Mouse (Mus musculus): Measurements from ENCODE around the gene Hspd1.
"Not testable (repeated sequence)": the region's sequence is repeated elsewhere in the genome, so short reads cannot be mapped to it uniquely, and the experiment has no call there.

Hspd1 gene

DNA sequence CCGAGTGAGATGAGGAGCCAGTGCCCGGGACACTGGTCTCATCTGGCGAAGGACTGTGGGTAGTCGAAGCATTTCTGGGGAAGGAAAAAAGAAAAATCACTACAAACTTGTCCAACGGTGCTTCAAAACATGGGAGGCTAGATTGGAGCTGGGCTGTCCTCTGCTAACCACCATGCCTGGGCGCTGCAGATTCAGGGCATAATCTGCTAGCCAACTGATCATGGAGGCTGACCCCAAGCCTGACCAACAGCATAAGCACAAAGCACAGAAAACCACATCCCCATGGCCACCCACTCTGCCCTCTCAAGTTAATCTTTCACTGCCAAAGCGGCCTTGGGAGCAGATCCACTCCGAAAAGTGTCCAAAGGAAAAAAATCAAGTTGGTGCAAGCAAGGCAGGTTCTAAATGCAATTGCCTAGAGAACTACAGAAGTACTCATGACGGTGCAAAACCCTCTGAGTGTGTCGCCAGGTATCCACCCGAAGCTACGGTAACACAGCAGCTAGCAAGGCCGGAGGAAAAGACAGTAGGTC lies 1.1 kb downstream of the Hspd1 start:
- peak; percentile 11 to 20 for DNase-seq

DNA sequence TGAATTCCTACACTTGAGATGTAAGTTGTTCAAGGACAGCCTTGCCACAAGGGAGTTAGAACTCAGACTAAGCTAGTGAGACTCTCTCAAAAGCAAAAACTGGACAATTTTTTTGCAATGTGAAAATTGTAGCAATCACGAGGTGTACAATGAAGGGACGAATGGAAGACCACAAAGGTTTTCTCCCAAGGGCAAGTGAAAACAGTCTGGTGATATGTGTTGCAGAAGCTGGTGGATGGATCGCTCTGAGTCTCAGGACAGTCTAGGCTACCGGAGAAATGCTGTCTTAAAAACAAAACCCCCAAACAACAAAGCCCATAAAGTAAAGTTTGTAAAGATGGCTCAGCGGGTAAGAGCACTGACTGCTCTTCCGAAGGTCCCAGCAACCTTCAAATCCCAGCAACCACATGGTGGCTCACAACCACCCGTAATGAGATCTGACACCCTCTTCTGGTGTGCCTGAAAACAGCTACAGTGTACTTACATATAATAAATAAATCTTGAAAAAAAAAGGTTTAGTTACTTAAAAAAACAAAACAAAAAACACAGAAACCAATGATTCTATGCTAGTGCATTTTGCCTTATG lies 2.2 kb downstream of the Hspd1 start:
- no peak for DNase-seq

DNA sequence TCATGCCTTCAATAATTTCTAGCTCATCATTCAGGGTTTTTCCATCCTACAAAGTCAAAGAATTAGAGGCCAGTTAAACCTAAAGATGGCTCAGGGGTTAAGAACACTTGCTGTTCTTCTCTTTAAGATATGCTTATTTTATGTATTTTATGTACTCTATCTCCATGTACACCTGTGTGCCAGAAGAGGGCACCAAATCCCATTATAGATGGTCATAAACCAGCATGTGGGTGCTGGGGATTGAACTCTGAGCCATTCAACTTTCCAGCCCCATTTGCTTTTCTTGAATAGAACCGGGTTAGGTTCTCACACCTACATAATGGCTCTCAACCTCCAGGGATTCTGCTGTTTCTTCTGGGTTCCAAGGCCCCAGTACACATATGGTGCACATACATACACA lies 5.9 kb downstream of the Hspd1 start:
- no peak for DNase-seq

DNA sequence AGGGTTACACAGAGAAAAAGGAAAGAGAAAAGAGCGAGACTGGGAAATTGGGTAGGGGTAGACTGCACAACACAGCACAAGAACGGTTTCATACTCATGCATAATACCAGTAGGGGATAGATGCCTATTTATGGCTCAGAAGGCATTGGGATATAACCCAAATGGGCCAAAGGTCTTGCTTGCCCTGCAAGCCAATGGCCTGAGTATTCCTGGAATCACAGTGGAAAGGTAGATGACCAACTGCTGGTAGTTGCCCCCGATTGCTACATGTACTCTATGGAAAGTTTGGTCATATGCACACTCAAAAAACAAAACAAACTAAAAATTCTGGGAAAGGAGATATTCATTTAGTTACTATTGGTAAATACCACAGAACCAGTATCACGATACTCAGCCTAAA lies 8.4 kb downstream of the Hspd1 start:
- no peak for DNase-seq

DNA sequence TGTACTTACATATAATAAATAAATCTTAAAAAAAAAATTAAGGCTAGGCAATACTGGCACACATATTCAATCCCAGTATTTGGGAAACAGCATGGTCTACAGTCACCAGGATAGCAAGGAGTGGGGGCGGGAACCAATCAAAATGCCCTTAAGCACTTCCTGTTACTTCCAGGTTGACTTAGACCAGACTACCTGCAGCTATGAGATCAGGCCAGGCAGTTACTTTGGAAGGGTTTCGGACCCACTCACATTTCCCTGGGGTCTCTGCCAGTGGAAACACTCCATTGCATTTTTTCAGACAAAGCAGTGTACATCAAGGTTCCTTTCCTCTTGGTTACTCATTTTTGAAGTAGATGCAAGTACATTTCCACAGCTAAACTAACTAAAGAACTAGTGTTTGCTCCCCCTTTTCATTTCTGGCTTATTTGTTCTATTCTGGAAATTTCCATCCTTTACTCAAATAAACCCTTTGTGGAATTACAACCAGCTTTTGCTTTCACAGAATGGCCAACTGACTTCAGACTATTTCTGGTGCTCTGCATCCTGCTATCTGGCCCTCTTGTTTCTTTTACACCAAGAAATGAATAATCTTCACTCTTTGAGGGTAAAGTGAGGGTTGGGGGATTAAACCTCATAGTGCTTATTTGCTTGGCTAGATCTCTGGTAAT lies 11.1 kb downstream of the Hspd1 start:
- no peak for DNase-seq

DNA sequence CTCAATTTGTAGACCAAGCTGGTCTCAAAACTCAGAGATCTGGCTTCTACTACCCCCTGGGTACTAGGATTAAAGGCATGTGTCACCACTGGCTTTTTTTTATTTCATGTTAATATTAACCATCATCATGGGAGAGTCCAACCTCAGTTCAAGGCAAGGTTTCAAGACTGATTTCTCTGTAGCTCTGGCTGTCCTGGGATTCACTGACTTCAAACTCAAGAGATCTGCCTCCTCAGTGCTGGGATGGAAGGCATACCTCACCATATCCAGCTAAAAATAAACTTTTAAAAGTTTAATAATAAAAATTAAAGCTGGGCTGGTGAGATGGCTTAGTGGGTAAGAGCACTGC lies 11.7 kb downstream of the Hspd1 start:
- no peak for DNase-seq

DNA sequence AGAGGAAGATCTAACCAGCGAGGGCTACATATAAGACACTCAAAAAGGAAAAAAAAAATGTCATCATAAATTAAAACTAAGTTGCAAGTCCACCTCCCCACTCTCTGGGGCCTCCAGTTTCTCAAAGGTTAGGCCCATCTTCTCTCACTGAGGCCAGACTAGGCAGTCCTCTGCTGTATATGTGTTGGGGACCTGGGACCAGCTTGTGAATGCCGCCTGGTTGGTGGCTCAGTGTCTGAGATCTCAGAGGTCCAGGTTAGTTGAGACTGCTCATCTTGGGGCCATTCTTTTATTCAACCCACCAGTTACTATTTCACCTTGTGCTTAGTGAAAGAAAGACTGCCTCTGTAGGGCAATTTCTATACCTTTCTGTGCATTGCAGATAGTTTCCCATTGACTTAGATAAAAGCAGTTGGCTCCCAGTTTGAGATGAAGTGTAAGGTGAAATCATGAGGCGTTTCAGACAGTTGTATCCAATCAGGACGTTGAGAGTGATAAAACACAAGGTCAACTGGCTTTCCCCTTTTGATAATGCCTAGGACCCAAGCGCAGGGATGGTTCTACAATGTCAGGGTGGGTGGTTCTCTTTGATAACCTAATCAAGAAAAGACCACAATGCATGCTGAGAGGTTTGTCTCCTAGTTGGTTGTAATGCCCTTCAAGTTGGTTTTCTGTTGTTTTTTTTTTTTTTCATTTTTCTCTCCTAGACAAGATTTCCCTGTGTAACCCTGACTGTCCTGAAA lies 12.2 kb downstream of the Hspd1 start:
- DNase-seq = no peak

DNA sequence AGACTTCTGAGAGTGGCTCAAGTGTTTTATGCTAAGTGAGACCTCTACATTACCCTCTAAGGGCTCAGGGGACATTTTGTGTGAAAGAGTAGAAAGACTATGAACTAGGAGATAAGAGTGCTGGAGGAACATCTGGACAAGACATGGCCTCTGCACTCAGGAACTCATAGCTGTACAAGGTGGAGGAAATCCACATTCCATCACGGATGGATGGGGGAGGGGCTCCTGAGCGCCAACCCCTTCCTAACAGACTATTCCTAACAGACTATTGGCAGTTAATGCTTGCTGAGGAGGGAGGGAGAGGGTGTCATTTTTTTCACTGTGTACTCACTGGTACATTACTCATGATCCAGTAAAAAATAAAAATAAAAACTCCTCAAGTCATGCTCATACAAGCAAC lies 13.3 kb downstream of the Hspd1 start:
- DNase-seq = no peak

DNA sequence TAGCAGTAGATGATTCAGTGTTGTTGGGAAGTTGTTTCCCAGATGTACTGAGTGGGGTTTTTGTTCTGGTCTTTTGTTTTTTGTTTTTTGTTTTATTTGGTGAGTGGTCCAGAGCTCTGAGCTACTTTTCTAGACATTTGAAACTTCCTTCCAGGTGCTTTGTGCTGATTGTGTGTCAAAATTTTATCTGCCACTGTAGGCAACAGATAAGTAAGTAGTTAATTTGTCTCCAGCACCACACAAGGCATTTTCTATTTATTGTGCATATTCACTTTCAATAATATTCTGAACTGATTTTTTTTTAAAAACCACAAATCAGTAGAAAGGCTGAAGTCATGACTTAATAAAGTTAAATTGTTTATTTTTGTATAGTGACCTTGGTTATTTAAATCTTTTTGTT lies 15.7 kb downstream of the Hspd1 start:
- not testable (repeated sequence) for DNase-seq

DNA sequence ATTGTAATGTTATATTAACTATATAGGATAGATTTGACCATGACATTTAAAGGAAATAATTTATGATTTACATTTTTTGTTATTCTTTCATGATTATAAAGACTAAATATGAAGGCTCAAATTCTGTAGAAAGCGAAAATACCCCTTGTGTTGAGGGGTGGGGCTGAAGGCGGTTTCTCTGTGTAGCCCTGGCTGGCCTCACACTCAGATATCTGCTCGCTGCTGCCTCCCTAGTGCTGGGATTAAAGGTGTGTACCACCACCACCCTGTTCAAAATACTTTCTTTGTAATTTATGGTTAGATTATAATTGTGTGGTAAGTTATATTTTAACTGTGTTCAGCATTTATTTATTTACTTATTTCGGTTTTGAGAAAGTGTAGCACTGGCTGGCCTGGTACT lies 26.3 kb downstream of the Hspd1 start:
- DNase-seq = no peak

DNA sequence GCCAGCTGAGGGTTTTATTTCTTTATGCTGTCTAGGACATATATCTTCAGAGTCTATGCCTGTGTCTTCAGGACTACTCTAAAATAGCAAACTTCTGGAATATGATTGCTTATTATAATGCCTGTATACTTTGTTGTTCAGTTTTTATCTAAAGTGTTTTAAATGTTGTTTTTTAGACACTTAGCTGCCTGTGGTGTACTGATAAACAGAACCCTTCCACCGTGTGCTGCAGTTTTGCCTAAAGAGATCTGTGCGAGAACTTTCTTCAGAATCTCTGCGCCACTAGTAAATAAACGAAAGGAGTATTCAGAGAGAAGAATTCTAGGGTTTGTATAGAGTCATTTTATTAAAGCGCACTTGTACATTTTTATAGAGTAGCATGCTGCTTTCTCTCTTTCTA lies 26.9 kb downstream of the Hspd1 start:
- DNase-seq = no peak

DNA sequence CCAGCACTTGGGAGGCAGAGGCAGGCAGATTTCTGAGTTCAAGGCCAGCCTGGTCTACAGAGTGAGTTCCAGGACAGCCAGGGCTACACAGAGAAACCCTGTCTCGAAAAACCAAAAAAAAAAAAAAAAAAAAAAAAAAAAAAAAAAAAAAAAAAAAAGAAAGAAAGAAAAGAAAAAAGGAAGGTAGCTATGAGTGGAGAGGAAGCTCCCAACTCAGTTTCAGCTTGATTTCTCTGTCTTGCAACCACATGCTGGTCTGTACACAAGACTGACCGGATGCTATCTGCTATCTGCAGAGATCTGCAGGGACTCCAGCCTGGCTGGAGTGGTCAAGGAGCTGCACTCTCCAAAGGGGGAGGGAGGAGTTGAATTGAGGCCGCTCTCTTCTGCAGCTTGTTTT lies 29.7 kb downstream of the Hspd1 start:
- DNase-seq = not testable (repeated sequence)

DNA sequence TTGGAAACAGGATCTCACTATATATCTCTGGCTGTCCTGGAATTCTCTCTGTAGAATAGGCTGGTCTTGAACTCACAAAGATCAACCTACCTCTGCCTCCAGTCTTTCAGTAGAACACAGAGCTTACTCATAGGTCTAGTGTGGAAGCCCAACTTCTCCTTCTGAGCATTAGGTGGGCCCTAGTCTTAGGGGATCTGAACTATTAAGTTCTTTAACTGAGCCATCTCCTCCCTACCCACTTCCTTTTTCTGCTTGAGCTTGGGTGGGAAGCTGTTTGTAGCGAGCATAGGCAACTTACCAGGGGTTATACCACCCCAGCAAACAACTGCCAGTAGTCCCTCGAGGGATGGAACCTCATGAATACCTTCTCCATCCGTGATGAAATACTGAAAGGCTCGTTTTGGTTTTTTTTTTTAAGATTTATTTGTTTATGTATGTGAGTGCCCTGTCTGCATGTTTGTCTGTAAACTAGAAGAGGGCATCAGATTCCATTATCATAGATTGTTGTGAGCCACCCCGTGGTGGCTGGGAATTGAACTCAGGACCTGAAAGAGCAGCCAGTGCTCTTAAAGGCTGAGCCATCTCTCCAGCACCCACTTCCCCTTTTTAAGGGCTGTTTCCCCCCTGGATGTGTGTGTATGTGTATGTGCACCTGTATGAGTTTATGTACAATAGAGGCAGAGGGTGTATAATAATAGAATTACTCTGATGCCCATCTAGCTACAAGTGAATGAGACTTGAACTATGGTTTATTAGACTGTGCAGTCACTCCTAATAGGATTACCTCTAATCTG lies 32.5 kb downstream of the Hspd1 start:
- no peak for DNase-seq

DNA sequence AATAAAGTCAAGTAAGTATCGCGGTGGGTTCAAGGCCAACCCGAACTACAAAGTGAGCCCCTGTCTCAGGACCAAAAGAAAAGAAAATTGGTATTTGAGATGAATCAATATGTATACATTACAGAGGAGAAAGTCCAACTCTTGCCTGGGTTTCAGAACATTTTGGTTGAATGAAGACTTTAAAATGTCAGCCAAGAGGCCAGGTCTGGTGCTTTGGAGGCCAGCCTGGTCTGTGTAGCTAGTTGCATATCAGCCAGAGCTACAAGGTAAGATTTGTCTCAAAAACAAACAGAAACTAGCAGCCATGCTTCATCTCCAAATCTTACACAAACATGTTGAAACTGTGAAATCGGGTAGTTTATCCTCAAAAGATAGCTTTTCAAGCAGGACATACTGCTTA lies 34.4 kb downstream of the Hspd1 start:
- no peak for DNase-seq

DNA sequence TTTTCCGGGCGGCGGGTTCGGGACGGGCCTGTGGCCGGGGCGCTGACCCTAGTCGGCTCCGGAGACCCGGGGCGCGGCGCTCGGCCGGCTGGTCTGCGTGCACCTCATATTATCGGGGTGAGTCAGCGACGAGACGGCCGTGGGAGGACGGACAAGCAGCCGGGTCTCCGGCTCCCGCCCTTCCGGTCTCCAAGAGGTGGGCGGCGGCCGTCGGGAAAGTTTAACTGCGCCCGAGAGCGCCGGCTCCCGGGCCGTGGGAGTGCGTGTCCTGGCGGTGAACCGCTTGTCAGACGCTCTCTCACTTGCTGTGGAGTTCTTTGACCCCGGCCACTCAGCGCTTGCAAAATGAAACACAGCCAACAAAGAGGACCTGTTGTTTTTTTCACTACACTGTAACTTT lies 35.0 kb downstream of the Hspd1 start:
- DNase-seq = no peak

DNA sequence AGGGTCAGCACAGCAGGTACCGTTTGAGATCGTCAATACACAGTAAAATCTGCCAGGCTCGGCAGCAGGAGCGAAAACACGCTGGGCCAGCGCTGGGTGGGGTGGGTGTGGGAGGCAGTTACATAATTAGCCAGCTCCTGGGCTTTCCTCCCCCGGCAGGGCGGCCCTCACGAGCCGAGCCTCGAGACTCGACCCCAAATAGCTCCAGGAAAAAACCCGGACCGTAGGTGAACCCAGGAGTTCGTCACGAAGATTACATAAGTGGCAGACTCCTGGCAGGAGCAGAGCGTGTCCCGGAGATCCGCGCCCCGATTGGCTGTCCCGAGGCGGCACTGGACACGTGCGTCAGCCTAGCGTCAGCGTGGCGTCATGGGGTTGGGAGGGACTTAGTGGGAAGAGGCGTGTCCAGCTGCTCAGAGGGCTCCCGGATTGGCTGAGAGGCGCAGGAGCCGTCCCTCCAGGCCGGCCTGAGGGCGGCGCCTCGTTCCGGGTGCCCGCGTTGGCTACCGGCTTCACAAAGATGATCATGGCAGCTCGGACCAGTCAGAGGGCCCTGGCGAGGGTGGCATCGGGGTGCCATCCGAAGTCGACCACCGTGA lies 35.6 kb downstream of the Hspd1 start, which contains the start of gene Coq10b:
Coq10b (plus strand) TSS at position 416 of the 599 bp plus-strand sequence.
- peak; percentile 98 to 99 for DNase-seq

DNA sequence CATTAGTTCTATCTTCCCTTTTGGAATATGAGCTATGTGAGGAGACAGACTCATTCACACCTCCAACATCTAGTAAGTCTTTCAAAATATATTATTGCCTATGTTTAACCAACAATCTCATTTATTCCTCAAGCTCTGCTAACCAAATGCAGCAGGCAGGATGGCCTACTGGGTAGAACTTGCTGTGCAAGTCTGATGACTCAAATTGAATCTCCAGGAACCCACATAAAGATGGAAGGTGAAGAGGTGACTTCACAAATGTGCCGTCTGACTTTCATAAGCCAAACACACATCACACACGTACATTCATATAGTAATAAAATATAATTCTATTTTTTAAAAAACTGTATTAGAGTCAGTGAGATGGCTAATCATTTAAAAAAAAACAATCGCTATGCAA lies 36.4 kb downstream of the Hspd1 start:
- no peak for DNase-seq

DNA sequence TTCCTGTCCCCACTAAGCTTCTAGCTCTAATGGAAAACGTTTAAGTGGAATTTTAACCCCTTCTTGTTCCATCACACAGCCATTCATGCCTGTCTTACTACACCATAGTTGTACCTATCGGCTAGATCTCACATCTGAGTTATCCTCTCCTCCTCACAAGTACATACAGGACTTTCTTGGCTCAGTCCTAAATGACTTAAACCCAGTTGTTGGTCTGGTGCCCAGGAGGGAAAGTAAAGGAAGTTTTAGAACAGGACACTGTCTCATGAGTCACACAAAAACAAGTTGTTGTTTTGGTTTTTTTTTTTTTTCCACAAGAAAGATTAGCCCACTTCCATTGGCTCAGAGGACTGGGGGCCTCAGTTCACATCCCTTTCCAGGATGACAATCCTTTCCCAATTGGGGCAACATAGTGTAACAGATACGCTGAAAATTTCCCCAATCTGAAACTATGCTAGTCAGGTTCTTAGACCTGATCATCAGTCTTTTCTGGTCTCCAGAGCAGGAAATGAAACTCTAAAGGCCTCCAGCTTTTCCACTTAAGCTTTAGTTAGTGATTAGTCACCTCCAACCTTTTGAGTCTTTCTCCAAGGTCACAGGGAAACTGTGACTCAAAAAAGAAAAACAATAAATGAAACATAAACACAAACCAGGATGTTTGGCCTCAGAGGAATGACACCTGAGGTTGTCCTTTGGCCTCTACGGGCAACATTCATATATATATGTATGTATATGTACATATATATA lies 39.0 kb downstream of the Hspd1 start:
- no peak for DNase-seq

DNA sequence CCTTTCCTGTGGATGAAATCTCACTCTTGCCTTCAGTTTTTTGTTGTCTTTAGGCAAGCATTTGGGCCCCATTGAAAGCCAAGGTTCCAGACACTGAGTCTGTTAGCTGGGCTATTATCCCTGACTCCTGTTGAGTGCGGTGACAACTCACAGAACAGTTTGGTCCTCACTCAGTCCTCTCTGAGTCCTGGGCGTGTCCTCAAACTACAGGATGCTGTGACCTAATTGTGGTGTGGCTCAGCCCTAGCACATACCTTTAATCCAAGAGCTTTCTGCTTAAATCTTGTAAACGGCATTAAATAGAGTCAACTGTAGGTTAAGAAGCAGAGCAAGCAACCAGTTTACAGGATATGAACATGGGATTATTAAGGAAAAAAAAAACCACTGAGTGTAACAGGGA lies 44.9 kb downstream of the Hspd1 start:
- no peak for DNase-seq

DNA sequence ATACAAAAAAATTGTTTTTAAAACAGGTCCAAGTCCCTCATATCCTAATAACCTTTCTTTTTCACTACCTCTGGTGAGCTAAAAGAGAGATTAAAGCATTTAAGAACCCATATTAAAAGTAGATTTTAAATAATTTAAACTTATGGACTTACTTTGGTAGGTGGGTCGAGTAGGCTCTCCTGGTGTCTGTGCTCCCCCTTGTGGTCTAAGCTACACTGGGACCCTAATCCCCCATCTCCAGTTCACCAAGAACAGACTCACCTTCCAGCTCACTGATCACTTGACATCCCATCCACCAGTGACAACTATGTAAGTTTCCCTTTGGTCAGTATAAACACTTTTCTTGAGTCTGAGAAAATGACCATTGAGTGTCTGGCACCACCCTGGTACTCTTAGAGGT lies 45.8 kb downstream of the Hspd1 start:
- no peak for DNase-seq

DNA sequence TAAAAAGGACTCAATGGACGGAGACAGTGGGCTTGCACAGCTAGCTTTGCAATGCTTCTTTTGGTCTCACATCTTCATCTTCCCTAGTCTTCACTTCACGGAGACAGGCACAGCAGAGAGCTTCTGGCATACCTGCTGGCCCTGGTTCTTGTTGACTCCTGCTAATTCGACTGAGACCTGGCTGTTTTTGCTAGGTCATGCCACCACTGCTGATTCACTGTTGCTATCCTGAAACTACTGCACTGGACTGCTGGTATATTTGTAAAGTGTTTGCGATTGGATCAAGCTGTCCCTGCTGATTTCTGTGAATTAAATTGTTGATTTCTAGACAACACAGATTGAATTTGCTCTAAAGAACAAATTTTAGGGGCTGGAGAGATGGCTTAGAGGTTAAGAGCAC lies 46.4 kb downstream of the Hspd1 start:
- no peak for DNase-seq

DNA sequence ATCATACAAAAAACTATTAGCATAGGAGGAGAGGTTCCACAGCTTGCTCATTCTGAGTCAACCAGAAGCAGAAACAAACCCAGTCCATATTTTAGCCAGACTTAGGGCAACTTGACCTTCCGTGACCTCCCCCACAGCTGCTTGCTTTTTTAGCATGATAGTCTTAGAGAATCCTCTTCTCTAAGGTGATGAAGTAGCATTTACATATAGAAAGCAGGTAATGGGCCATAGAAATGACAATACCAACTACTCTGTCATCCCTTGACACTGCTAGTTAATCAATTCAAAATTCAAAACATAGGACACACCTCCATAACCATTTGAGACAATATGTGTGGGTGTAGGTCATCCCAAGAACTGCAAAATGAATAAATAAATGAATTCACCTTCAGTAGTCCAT lies 48.1 kb downstream of the Hspd1 start:
- DNase-seq = no peak

Measured in cerebellum, postnatal 36 days (tissue).